Mouse (Mus musculus) kidney, adult 2 months (tissue): Measurements from ENCODE around the gene Srek1ip1. TPM values are rescaled to one million over a fixed set of nuclear protein-coding genes. Genes with fewer than 3 reads are reported as not detected.
A peak's percentile ranks its signal among the peaks of the same experiment; 100 is the strongest.

Source experiments
- DNase-seq: peaks from one replicate; pipeline ENCODE4 v3.0.0; 2021
- H3K27ac ChIP-seq: fragments of 200-500 bp; 2 replicates; pipeline ENCODE4 v1.5.1; 2012; ENCODE audit warnings: low read depth, low read length, control low read depth, inconsistent platforms; ENCODE audit not compliant: insufficient read depth
- H3K27me3 ChIP-seq: fragments of 200-500 bp; replicated peaks from 2 replicates; pipeline ENCODE4 v1.6.1; 2012; ENCODE audit warnings: mild to moderate bottlenecking, moderate library complexity, low read length, inconsistent platforms; ENCODE audit not compliant: control insufficient read depth, insufficient read depth
- H3K36me3 ChIP-seq: fragments of 200-500 bp; 2 replicates; pipeline ENCODE4 v1.6.1; 2012; ENCODE audit warnings: mild to moderate bottlenecking, moderate library complexity, low read length, inconsistent platforms; ENCODE audit not compliant: control insufficient read depth, insufficient read depth
- H3K4me1 ChIP-seq: fragments of 200-500 bp; 2 replicates; pipeline ENCODE4 v1.6.1; 2011; ENCODE audit warnings: low read length; ENCODE audit not compliant: control insufficient read depth, insufficient read depth
- H3K4me3 ChIP-seq: fragments of 200-500 bp; 2 replicates; pipeline ENCODE4 v1.5.1; 2011; ENCODE audit warnings: mild to moderate bottlenecking, low read depth, low read length, control low read depth; ENCODE audit not compliant: insufficient read depth
- CTCF ChIP-seq: fragments of 200-500 bp; conservative IDR thresholded peaks from 2 replicates; pipeline ENCODE4 v1.5.1; 2011; ENCODE audit warnings: low read depth, mild to moderate bottlenecking, control low read depth, low read length, moderate library complexity, mixed read lengths; ENCODE audit not compliant: insufficient read depth, insufficient read length
- POLR2A ChIP-seq: fragments of 200-500 bp; IDR thresholded peaks from one replicate; pipeline ENCODE4 v1.6.1; 2011; ENCODE audit warnings: low read depth, low read length, control low read depth
- WGBS: fragments of 180-500 bp; shearing (Covaris S2); methylation state at CpG from one replicate; pipeline ENCODE4 v1.1.7; 2018; 5-methylcytosine and 5-hydroxymethylcytosine counted together
- polyA plus RNA-seq: library from polyadenylated mRNA; depleted of rRNA; stranded (reverse); fragments of >200 nt; gene quantifications from 2 replicates; pipeline ENCODE4 v1.2.3, GENCODE M21; 2012; rRNA removed

The Srek1ip1 gene
- 11.9 and 14.0 TPM in 2 replicates for polyA plus RNA-seq

GRCm38 (mm10) chr13:104792184-104792583 is at the start of gene Srek1ip1:
TSS of gene Srek1ip1 (plus strand) at chr13:104792484.
- H3K4me1 ChIP-seq, result no peaks in the 10 kb centered on the region
- TF ChIP-seq CTCF (no peak), POLR2A (no peak)
- no peaks in the 10 kb centered on the region for H3K27me3 ChIP-seq
- WGBS, result 79% methylated on average over 11 of the region's 11 CpGs
- no peak for DNase-seq
- no peak within 1 kb of the TSS for H3K27ac ChIP-seq
- H3K36me3 ChIP-seq, result peaks cover 1% of the 10 kb centered on the region
- no peak within 1 kb of the TSS for H3K4me3 ChIP-seq

DNA sequence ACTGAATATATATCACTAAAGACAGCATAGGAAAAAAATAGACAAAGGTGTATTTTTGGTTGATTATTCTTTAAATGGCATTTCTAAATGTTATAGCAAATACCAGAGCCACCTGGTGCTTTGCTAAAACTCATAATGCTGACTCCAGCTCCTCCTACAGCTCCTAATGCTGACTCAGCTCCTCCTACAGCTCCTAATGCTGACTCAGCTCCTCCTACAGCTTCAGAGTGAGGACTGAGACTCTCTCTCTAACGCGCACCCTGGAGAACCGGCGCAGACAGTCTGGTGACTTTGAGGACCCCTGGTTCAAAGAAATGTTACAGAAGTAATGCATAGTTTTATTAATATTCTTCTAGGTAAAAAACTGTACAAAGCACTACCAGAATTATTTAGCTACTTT is 49.4 kb upstream of the Srek1ip1 start:
- 80% methylated on average over 4 of the region's 4 CpGs for WGBS
- Histone ChIP-seq H3K4me3 (no peak overlapping the region), H3K27ac (no peak overlapping the region), H3K4me1 (no peaks in the 10 kb centered on the region), H3K27me3 (no peaks in the 10 kb centered on the region), H3K36me3 (no peaks in the 10 kb centered on the region)
- no peak for DNase-seq
- TF ChIP-seq CTCF (no peak), POLR2A (no peak)

DNA sequence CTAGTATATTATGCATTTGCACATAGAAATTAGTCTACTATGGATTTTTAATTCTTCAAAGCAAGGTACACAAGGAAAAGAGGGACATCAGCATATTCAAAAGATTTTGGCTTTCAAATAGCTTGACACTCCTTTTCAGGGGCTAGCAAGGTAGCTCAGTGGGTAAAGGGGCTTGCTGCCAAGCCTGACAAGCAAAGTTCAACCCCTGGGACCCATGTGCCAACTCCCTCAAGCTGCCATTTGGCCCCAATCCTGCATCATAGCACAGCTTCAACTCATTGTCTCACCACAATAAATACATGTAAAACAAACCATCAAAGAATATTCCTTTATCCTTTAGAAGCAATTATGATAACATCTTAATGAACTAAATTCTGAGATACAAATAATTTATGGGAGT is 45.3 kb upstream of the Srek1ip1 start:
- Histone ChIP-seq H3K36me3 (no peaks in the 10 kb centered on the region), H3K4me1 (no peaks in the 10 kb centered on the region), H3K27me3 (no peaks in the 10 kb centered on the region), H3K4me3 (no peak overlapping the region), H3K27ac (no peak overlapping the region)
- no peak for DNase-seq
- TF ChIP-seq POLR2A (no peak), CTCF (no peak)

DNA sequence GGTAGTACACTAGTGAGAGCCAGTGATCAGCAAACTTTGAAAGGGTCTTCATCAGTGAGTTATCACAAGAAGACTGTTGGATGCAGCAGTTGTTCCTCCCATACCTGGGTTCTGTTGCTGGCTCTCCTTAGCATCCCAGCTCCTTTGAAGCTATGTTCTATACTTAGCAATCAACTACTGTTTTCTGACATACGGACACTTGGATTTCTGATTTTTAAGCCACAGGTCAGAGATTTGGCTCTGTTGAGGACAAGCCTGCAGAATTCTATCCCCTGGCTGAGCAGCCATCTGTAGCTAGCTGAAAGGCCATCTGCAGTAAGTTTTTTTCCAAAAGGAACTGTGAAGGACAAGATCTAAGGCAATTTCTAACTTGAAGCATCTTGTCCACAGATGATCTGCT is 32.9 kb upstream of the Srek1ip1 start:
- Histone ChIP-seq H3K27me3 (no peaks in the 10 kb centered on the region), H3K36me3 (no peaks in the 10 kb centered on the region), H3K4me3 (no peak overlapping the region), H3K4me1 (no peaks in the 10 kb centered on the region; the same call in 1 of the 2 replicates), H3K27ac (no peak overlapping the region)
- no peak for DNase-seq
- 100% methylated on average over 1 of the region's 1 CpGs for WGBS
- TF ChIP-seq POLR2A (no peak), CTCF (no peak)

DNA sequence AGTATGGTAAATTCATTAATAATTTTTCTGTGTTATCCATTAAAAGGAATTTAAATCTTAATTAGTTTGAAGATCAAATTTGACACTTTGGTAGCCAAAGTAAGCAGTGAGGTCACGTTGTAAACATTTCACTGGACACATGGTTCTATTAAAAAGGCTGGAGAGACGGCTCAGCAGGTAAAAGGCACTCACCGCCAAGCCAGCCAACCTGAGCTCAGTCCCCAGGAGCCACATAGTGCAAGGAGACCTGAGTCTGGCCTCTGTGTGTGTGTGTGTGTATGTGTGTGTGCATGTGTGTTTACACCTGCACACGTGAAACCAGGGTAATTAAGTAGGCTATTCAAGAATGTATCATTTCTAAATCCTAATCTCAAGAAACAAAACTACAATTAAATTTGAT is 29.9 kb upstream of the Srek1ip1 start:
- DNase-seq, result no peak
- TF ChIP-seq CTCF, result no peak
- no peak for TF ChIP-seq POLR2A
- Histone ChIP-seq H3K4me1 (no peaks in the 10 kb centered on the region), H3K27me3 (no peaks in the 10 kb centered on the region), H3K27ac (no peak overlapping the region), H3K4me3 (no peak overlapping the region), H3K36me3 (no peaks in the 10 kb centered on the region)
- WGBS, result 94% methylated on average over 4 of the region's 4 CpGs

DNA sequence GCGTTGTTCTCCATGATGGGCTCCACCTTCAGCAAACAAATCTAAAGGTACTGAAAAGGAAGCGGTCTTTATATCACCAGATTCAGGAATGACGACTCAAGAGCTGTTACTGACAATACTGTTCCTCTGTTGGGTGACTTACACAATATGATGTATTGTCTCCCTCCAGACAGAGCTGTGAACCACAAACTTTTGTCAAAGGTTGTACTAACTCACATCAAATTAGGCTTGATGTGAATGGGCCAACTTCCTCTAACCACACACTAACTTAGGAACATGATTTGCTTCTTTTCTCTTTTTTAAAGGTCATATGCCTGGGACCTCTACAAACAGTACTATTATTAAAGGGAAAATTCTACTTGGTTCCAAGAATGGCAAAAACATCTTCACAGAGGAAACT is 29.1 kb upstream of the Srek1ip1 start:
- TF ChIP-seq POLR2A, result no peak
- no peak for TF ChIP-seq CTCF
- Histone ChIP-seq H3K27ac (no peak overlapping the region), H3K4me3 (no peak overlapping the region), H3K36me3 (no peaks in the 10 kb centered on the region), H3K4me1 (no peaks in the 10 kb centered on the region), H3K27me3 (no peaks in the 10 kb centered on the region)
- no peak for DNase-seq
- WGBS, result 82% methylated on average over 3 of the region's 3 CpGs

GRCm38 (mm10) chr13:104779104-104779670 is 13.1 kb upstream of the Srek1ip1 start:
- DNase-seq, result peak; percentile 23
- Histone ChIP-seq H3K27me3 (no peaks in the 10 kb centered on the region), H3K4me1 (no peaks in the 10 kb centered on the region), H3K27ac (no peak overlapping the region), H3K36me3 (peaks cover 2% of the 10 kb centered on the region; the same call in 1 of the 2 replicates), H3K4me3 (no peak overlapping the region)
- TF ChIP-seq POLR2A (no peak), CTCF (no peak)
- 73% methylated on average over 1 of the region's 1 CpGs for WGBS

GRCm38 (mm10) chr13:104787260-104787659 is 5.0 kb upstream of the Srek1ip1 start:
- Histone ChIP-seq H3K4me3 (no peak overlapping the region), H3K4me1 (no peaks in the 10 kb centered on the region), H3K27me3 (no peaks in the 10 kb centered on the region), H3K27ac (no peak overlapping the region), H3K36me3 (peaks cover 2% of the 10 kb centered on the region; the same call in 1 of the 2 replicates)
- no peak for DNase-seq
- TF ChIP-seq CTCF, result no peak
- no peak for TF ChIP-seq POLR2A
- WGBS, result 97% methylated on average over 4 of the region's 4 CpGs
